In genomic region chr1:168291001-168291642, GRCm38 (mm10) we compare ENCODE assay signal across 8 mouse cellular contexts.
A peak's percentile ranks its signal among the peaks of the same experiment; 100 is the strongest.
DNase-seq lines count a peak whose midpoint lies in the region.

No protein-coding gene starts in this region.

- H3K4me3 ChIP-seq in heart, embryonic 10.5 days, result no peak overlapping the region

- peaks cover 65% of the 10 kb centered on the region for H3K4me1 ChIP-seq in heart, embryonic 10.5 days

- 53% methylated on average over 11 of the region's 11 CpGs for WGBS in heart, embryonic 10.5 days

- no peaks in the 10 kb centered on the region for H3K9me3 ChIP-seq in heart, embryonic 10.5 days

- H3K27me3 ChIP-seq in heart, embryonic 10.5 days (ENCODE audit: insufficient read depth, poor library complexity, severe bottlenecking), result no peaks in the 10 kb centered on the region

- H3K27ac ChIP-seq in heart, embryonic 10.5 days, result peak overlapping the region; percentile 87

- H3K36me3 ChIP-seq in heart, embryonic 10.5 days, result 0 out of 2 replicates have a peak, but pooled peaks cover 5% of the 10 kb centered on the region

- peak; percentile 48 for DNase-seq in ovary, adult 18-20 months (ENCODE audit: low spot score)
- no peak for DNase-seq in ovary, postnatal 10 days (ENCODE audit: low spot score)
- peak; percentile 49 to 55 for DNase-seq in cerebellum, adult 18-20 months
- DNase-seq in heart, embryonic 10.5 days (ENCODE audit: low spot score), result no peak
- peak; percentile 61 for DNase-seq in kidney, adult 9 months
- peak; percentile 69 to 75 for DNase-seq in lung, postnatal 4 days
- no peak for DNase-seq in thymus, postnatal 4 days
- no peak for DNase-seq in layer of hippocampus, postnatal 25 days (ENCODE audit: extremely low spot score in 1 of 2, low spot score in 1 of 2)

Comparison
In these comparisons a context has a peak if more than half of its experiments do, and no peak if none do; other contexts are left out.
1. DNase-seq: peak in ovary, adult 18-20 months (single experiment), cerebellum, adult 18-20 months (2 of 2), kidney, adult 9 months (single experiment) and lung, postnatal 4 days (2 of 2); none in ovary, postnatal 10 days (single experiment), heart, embryonic 10.5 days (single experiment), thymus, postnatal 4 days (single experiment) and layer of hippocampus, postnatal 25 days (0 of 2).